Mouse (Mus musculus): ENCODE measurements at regions not wholly inside any gene's neighbourhood (a gene's known extent, or its start where the extent isn't known, plus 50 kb on each side); places are given as distances from the start of the nearest gene placed in this dataset.
A peak's percentile ranks its signal among the peaks of the same experiment; 100 is the strongest.

- WGBS = 75% methylated on average over 3 of the region's 3 CpGs
- Histone ChIP-seq H3K9me3 (ENCODE audit: control insufficient read depth, low read depth, low read length) (no peaks in the 10 kb centered on the region), H3K4me3 (ENCODE audit: low read depth, low read length) (no peak overlapping the region), H3K27ac (ENCODE audit: low read length) (no peak overlapping the region), H3K27me3 (ENCODE audit: control insufficient read depth, insufficient read depth, low read length) (no peaks in the 10 kb centered on the region), H3K36me3 (ENCODE audit: control insufficient read depth, insufficient read depth, low read length) (no peaks in the 10 kb centered on the region), H3K4me2 (replicated peaks; ENCODE audit: low read depth, low read length) (no peak overlapping the region), H3K9ac (replicated peaks; ENCODE audit: low read depth, low read length) (no peak overlapping the region), H3K4me1 (ENCODE audit: control insufficient read depth, insufficient read depth, low read length) (no peaks in the 10 kb centered on the region)
- no peak for ATAC-seq (ENCODE audit: insufficient number of reproducible peaks, insufficient read depth, low FRiP score, low read depth)
These were observed 205.3 kb downstream of the Gm45692 start for GRCm38 (mm10) chr8:26324606-26325005.

- Histone ChIP-seq H3K4me2 (replicated peaks; ENCODE audit: low read depth, low read length) (peak overlapping the region; percentile 26), H3K36me3 (ENCODE audit: control insufficient read depth, insufficient read depth, low read length) (no peaks in the 10 kb centered on the region), H3K27ac (ENCODE audit: low read length) (no peak overlapping the region), H3K9me3 (ENCODE audit: control insufficient read depth, low read depth, low read length) (no peaks in the 10 kb centered on the region), H3K9ac (replicated peaks; ENCODE audit: low read depth, low read length) (no peak overlapping the region), H3K4me3 (ENCODE audit: low read depth, low read length) (no peak overlapping the region), H3K4me1 (ENCODE audit: control insufficient read depth, insufficient read depth, low read length) (no peaks in the 10 kb centered on the region), H3K27me3 (ENCODE audit: control insufficient read depth, insufficient read depth, low read length) (no peaks in the 10 kb centered on the region)
- WGBS = 51% methylated on average over 10 of the region's 10 CpGs
- ATAC-seq (ENCODE audit: insufficient number of reproducible peaks, insufficient read depth, low FRiP score, low read depth) = peak; percentile 63; the same call in 1 of the 2 replicates
These were observed 210.5 kb downstream of the Gm45692 start for GRCm38 (mm10) chr8:26329813-26330212.

GRCm38 (mm10) chr8:26336906-26337650 lies 217.7 kb downstream of the Gm45692 start:
- Histone ChIP-seq H3K4me1 (ENCODE audit: control insufficient read depth, insufficient read depth, low read length) (no peaks in the 10 kb centered on the region), H3K27me3 (ENCODE audit: control insufficient read depth, insufficient read depth, low read length) (no peaks in the 10 kb centered on the region), H3K9me3 (ENCODE audit: control insufficient read depth, low read depth, low read length) (no peaks in the 10 kb centered on the region), H3K9ac (replicated peaks; ENCODE audit: low read depth, low read length) (no peak overlapping the region), H3K4me3 (ENCODE audit: low read depth, low read length) (no peak overlapping the region), H3K27ac (ENCODE audit: low read length) (no peak overlapping the region), H3K36me3 (ENCODE audit: control insufficient read depth, insufficient read depth, low read length) (no peaks in the 10 kb centered on the region), H3K4me2 (replicated peaks; ENCODE audit: low read depth, low read length) (no peak overlapping the region)
- no peak for ATAC-seq (ENCODE audit: insufficient number of reproducible peaks, insufficient read depth, low FRiP score, low read depth)
- WGBS = 88% methylated on average over 5 of the region's 5 CpGs

- no peak overlapping the region for H3K9ac ChIP-seq (replicated peaks; ENCODE audit: low read depth, low read length)
- H3K27ac ChIP-seq (ENCODE audit: low read length) = no peak overlapping the region
- H3K27me3 ChIP-seq (ENCODE audit: control insufficient read depth, insufficient read depth, low read length) = no peaks in the 10 kb centered on the region
- ATAC-seq (ENCODE audit: insufficient number of reproducible peaks, insufficient read depth, low FRiP score, low read depth) = 0 out of 2 replicates have a peak, but pooled peaks have one; percentile 46
- WGBS = 29% methylated on average over 6 of the region's 6 CpGs
- no peaks in the 10 kb centered on the region for H3K4me1 ChIP-seq (ENCODE audit: control insufficient read depth, insufficient read depth, low read length)
- no peaks in the 10 kb centered on the region for H3K9me3 ChIP-seq (ENCODE audit: control insufficient read depth, low read depth, low read length)
- no peak overlapping the region for H3K4me3 ChIP-seq (ENCODE audit: low read depth, low read length)
- no peak overlapping the region for H3K4me2 ChIP-seq (replicated peaks; ENCODE audit: low read depth, low read length)
- no peaks in the 10 kb centered on the region for H3K36me3 ChIP-seq (ENCODE audit: control insufficient read depth, insufficient read depth, low read length)
These were observed 225.7 kb downstream of the Gm45692 start for GRCm38 (mm10) chr8:26345078-26345477.

- Histone ChIP-seq H3K4me1 (ENCODE audit: control insufficient read depth, insufficient read depth, low read length) (peaks cover 22% of the 10 kb centered on the region), H3K36me3 (ENCODE audit: control insufficient read depth, insufficient read depth, low read length) (no peaks in the 10 kb centered on the region), H3K4me3 (ENCODE audit: low read depth, low read length) (no peak overlapping the region), H3K27me3 (ENCODE audit: control insufficient read depth, insufficient read depth, low read length) (no peaks in the 10 kb centered on the region), H3K27ac (ENCODE audit: low read length) (no peak overlapping the region), H3K9me3 (ENCODE audit: control insufficient read depth, low read depth, low read length) (no peaks in the 10 kb centered on the region), H3K4me2 (replicated peaks; ENCODE audit: low read depth, low read length) (no peak overlapping the region), H3K9ac (replicated peaks; ENCODE audit: low read depth, low read length) (no peak overlapping the region)
- WGBS = 70% methylated on average over 7 of the region's 7 CpGs
- ATAC-seq (ENCODE audit: insufficient number of reproducible peaks, insufficient read depth, low FRiP score, low read depth) = no peak
These were observed 229.9 kb downstream of the Gm45692 start for GRCm38 (mm10) chr8:26349231-26349630.

GRCm38 (mm10) chr8:26349854-26350253 lies 230.5 kb downstream of the Gm45692 start:
- Histone ChIP-seq H3K4me3 (ENCODE audit: low read depth, low read length) (no peak overlapping the region), H3K9me3 (ENCODE audit: control insufficient read depth, low read depth, low read length) (no peaks in the 10 kb centered on the region), H3K9ac (replicated peaks; ENCODE audit: low read depth, low read length) (no peak overlapping the region), H3K4me1 (ENCODE audit: control insufficient read depth, insufficient read depth, low read length) (peaks cover 27% of the 10 kb centered on the region), H3K4me2 (replicated peaks; ENCODE audit: low read depth, low read length) (no peak overlapping the region), H3K27me3 (ENCODE audit: control insufficient read depth, insufficient read depth, low read length) (no peaks in the 10 kb centered on the region), H3K27ac (ENCODE audit: low read length) (no peak overlapping the region), H3K36me3 (ENCODE audit: control insufficient read depth, insufficient read depth, low read length) (no peaks in the 10 kb centered on the region)
- 80% methylated on average over 3 of the region's 3 CpGs for WGBS
- ATAC-seq (ENCODE audit: insufficient number of reproducible peaks, insufficient read depth, low FRiP score, low read depth) = no peak

GRCm38 (mm10) chr8:26350616-26351015 lies 231.3 kb downstream of the Gm45692 start:
- 81% methylated on average over 4 of the region's 4 CpGs for WGBS
- no peak for ATAC-seq (ENCODE audit: insufficient number of reproducible peaks, insufficient read depth, low FRiP score, low read depth)
- no peaks in the 10 kb centered on the region for H3K36me3 ChIP-seq (ENCODE audit: control insufficient read depth, insufficient read depth, low read length)
- H3K4me1 ChIP-seq (ENCODE audit: control insufficient read depth, insufficient read depth, low read length) = peaks cover 27% of the 10 kb centered on the region
- H3K4me3 ChIP-seq (ENCODE audit: low read depth, low read length) = no peak overlapping the region
- no peaks in the 10 kb centered on the region for H3K27me3 ChIP-seq (ENCODE audit: control insufficient read depth, insufficient read depth, low read length)
- no peak overlapping the region for H3K4me2 ChIP-seq (replicated peaks; ENCODE audit: low read depth, low read length)
- H3K9me3 ChIP-seq (ENCODE audit: control insufficient read depth, low read depth, low read length) = no peaks in the 10 kb centered on the region
- H3K9ac ChIP-seq (replicated peaks; ENCODE audit: low read depth, low read length) = no peak overlapping the region
- peak overlapping the region; percentile 27; the same call in 1 of the 2 replicates for H3K27ac ChIP-seq (ENCODE audit: low read length)

- peak; percentile 79; the same call in 1 of the 2 replicates for ATAC-seq (ENCODE audit: insufficient number of reproducible peaks, insufficient read depth, low FRiP score, low read depth)
- Histone ChIP-seq H3K4me2 (replicated peaks; ENCODE audit: low read depth, low read length) (peak overlapping the region; percentile 44), H3K9ac (replicated peaks; ENCODE audit: low read depth, low read length) (no peak overlapping the region), H3K27me3 (ENCODE audit: control insufficient read depth, insufficient read depth, low read length) (no peaks in the 10 kb centered on the region), H3K4me1 (ENCODE audit: control insufficient read depth, insufficient read depth, low read length) (peaks cover 27% of the 10 kb centered on the region), H3K9me3 (ENCODE audit: control insufficient read depth, low read depth, low read length) (no peaks in the 10 kb centered on the region), H3K27ac (ENCODE audit: low read length) (peak overlapping the region; percentile 96), H3K4me3 (ENCODE audit: low read depth, low read length) (peak overlapping the region; percentile 9; the same call in 1 of the 2 replicates), H3K36me3 (ENCODE audit: control insufficient read depth, insufficient read depth, low read length) (no peaks in the 10 kb centered on the region)
- WGBS = 11% methylated on average over 21 of the region's 21 CpGs
These were observed 232.6 kb downstream of the Gm45692 start for GRCm38 (mm10) chr8:26351643-26352540.

Measured in stomach, embryonic 14.5 days (tissue).